Mouse (Mus musculus): ENCODE data around the gene Bcl9.

The Bcl9 gene

GRCm38 (mm10) chr3:97294334-97294733, 3.4 kb downstream of the Bcl9 start:
- DNase-seq, result no peak

- no peak for DNase-seq
Observed at GRCm38 (mm10) chr3:97284878-97285277, 12.8 kb downstream of the Bcl9 start.

GRCm38 (mm10) chr3:97284056-97284455, 13.7 kb downstream of the Bcl9 start:
- DNase-seq, result no peak

- DNase-seq, result no peak
Observed at GRCm38 (mm10) chr3:97281426-97281825, 16.3 kb downstream of the Bcl9 start.

GRCm38 (mm10) chr3:97275708-97276107, 22.0 kb downstream of the Bcl9 start:
- no peak for DNase-seq

GRCm38 (mm10) chr3:97274516-97275230, 23.0 kb downstream of the Bcl9 start:
- no peak for DNase-seq

- no peak for DNase-seq
Observed at GRCm38 (mm10) chr3:97273876-97274275, 23.8 kb downstream of the Bcl9 start.

- no peak for DNase-seq
Observed at GRCm38 (mm10) chr3:97265667-97266415, 31.9 kb downstream of the Bcl9 start.

GRCm38 (mm10) chr3:97262235-97262634, 35.5 kb downstream of the Bcl9 start:
- DNase-seq, result no peak

GRCm38 (mm10) chr3:97255706-97256339, 41.9 kb downstream of the Bcl9 start:
- no peak for DNase-seq

GRCm38 (mm10) chr3:97254861-97255465, 42.8 kb downstream of the Bcl9 start:
- no peak for DNase-seq

- no peak for DNase-seq
Observed at GRCm38 (mm10) chr3:97253823-97254600, 43.7 kb downstream of the Bcl9 start.

- no peak for DNase-seq
Observed at GRCm38 (mm10) chr3:97252896-97253295, 44.8 kb downstream of the Bcl9 start.

GRCm38 (mm10) chr3:97242629-97243167, 55.0 kb downstream of the Bcl9 start:
- no peak for DNase-seq

- no peak for DNase-seq
Observed at GRCm38 (mm10) chr3:97241826-97242225, 55.9 kb downstream of the Bcl9 start.

GRCm38 (mm10) chr3:97239793-97240192, 57.9 kb downstream of the Bcl9 start:
- DNase-seq, result no peak

- no peak for DNase-seq
Observed at GRCm38 (mm10) chr3:97239316-97239715, 58.4 kb downstream of the Bcl9 start.

GRCm38 (mm10) chr3:97238521-97238920, 59.2 kb downstream of the Bcl9 start:
- no peak for DNase-seq

GRCm38 (mm10) chr3:97237403-97237802, 60.3 kb downstream of the Bcl9 start:
- no peak for DNase-seq

GRCm38 (mm10) chr3:97234797-97235196, 62.9 kb downstream of the Bcl9 start:
- no peak for DNase-seq

- no peak for DNase-seq
Observed at GRCm38 (mm10) chr3:97232328-97232727, 65.4 kb downstream of the Bcl9 start.

GRCm38 (mm10) chr3:97231857-97232256, 65.9 kb downstream of the Bcl9 start:
- no peak for DNase-seq

All from liver (tissue).